Mouse (Mus musculus) gastrocnemius, adult 8-10 months (tissue): ENCODE measurements around the gene Polr3g. TPM values are rescaled to one million over a fixed set of nuclear protein-coding genes. Genes with fewer than 3 reads are reported as not detected.
A peak's percentile ranks its signal among the peaks of the same experiment; 100 is the strongest.
"Not testable (repeated sequence)": the region's sequence is repeated elsewhere in the genome, so short reads cannot be mapped to it uniquely, and the experiment has no call there.

ENCODE experiments used
- DNase-seq, 2 experiments: peaks; one replicate each; pipeline ENCODE4 v3.0.0; 2022; ENCODE audit warnings: low spot score in 2 of 2
- total RNA-seq, 4 experiments: library from RNA; stranded (reverse); gene quantifications; 2 replicates each; pipeline ENCODE4 v1.2.4; 2022

The Polr3g gene
- total RNA-seq, result 1 to 10 TPM; 1.6 to 4.2 (median 3.3) TPM

- DNase-seq, result peak; percentile 86 to 90
These were observed at the start of gene Polr3g, which contains the start of gene Mblac2 for GRCm38 (mm10) chr13:81710775-81711545. Gene Polr3g (minus strand): TSS chr13:81711013. Gene Mblac2 (plus strand): TSS chr13:81711341.

- DNase-seq, result no peak
These were observed 49.6 kb upstream of the Polr3g start for GRCm38 (mm10) chr13:81760379-81760778.

GRCm38 (mm10) chr13:81757058-81757660 is 46.3 kb upstream of the Polr3g start:
- no peak for DNase-seq

GRCm38 (mm10) chr13:81755324-81755723 is 44.5 kb upstream of the Polr3g start:
- no peak for DNase-seq

GRCm38 (mm10) chr13:81754878-81755277 is 44.1 kb upstream of the Polr3g start:
- DNase-seq, result no peak

- no peak for DNase-seq
These were observed 33.2 kb upstream of the Polr3g start for GRCm38 (mm10) chr13:81744092-81744396.

- DNase-seq, result no peak
These were observed 32.7 kb upstream of the Polr3g start for GRCm38 (mm10) chr13:81743391-81744091.

GRCm38 (mm10) chr13:81740898-81741297 is 30.1 kb upstream of the Polr3g start:
- no peak for DNase-seq

GRCm38 (mm10) chr13:81736606-81737005 is 25.8 kb upstream of the Polr3g start:
- no peak for DNase-seq

- no peak for DNase-seq
These were observed 19.5 kb upstream of the Polr3g start for GRCm38 (mm10) chr13:81730362-81730761.

- no peak for DNase-seq
These were observed 18.3 kb upstream of the Polr3g start for GRCm38 (mm10) chr13:81729102-81729501.

- DNase-seq, result not testable (repeated sequence)
These were observed 17.3 kb upstream of the Polr3g start for GRCm38 (mm10) chr13:81728141-81728540.

- DNase-seq, result no peak
These were observed 3.1 kb upstream of the Polr3g start for GRCm38 (mm10) chr13:81713896-81714295.

GRCm38 (mm10) chr13:81711546-81712371 is 946 bp upstream of the Polr3g start:
- DNase-seq, result no peak

GRCm38 (mm10) chr13:81710266-81710665 is 547 bp downstream of the Polr3g start:
- DNase-seq, result no peak

GRCm38 (mm10) chr13:81709805-81710204 is 1.0 kb downstream of the Polr3g start:
- DNase-seq, result no peak

- no peak for DNase-seq
These were observed 4.5 kb downstream of the Polr3g start for GRCm38 (mm10) chr13:81706311-81706710.

GRCm38 (mm10) chr13:81703621-81704020 is 7.2 kb downstream of the Polr3g start:
- no peak for DNase-seq

GRCm38 (mm10) chr13:81703148-81703547 is 7.7 kb downstream of the Polr3g start:
- DNase-seq, result no peak

GRCm38 (mm10) chr13:81694446-81694845 is 16.4 kb downstream of the Polr3g start:
- no peak for DNase-seq

GRCm38 (mm10) chr13:81691606-81692005 is 19.2 kb downstream of the Polr3g start:
- DNase-seq, result no peak

- no peak for DNase-seq
These were observed 20.3 kb downstream of the Polr3g start for GRCm38 (mm10) chr13:81690477-81690876.
